In the genomic region with DNA sequence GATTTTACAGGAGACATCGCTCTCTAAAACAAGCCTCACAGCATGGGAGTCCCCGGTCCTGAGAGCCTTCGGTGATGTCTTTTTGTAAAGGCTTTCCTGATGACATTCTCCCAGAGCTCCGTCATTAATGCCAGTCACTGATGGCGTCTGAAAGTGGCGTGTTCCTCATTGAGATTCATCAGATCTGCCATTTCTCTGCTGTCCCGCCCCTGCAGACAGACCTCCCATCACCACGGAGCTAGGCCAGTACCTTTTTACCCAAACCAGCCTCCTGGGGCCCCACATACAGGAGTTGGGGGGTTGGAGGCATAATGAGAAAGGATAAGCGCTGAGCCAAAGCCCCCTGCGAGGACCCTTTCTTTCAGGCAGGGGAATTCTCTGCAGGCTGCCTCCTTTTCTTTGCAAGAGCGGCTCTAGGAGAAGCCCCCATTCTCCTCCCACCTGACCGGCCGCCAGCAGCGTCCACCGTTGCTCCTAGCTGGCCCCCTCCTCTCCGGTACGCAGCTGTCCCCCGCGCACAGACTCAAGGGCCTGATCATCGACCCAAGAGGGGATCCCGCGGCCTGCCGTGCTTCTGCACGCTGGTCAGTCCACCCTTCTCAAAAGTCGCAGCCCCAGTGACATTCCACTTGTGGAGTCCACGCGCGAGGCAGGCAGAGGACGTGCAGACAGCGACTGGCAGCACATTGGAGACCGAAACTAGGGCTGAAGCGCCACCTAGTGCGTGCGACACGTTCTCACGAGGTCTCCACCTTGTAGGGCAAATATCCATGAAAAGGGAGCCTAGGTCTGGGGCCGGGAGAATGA, we compare ENCODE assay signal across 8 mouse cellular contexts. TPM values are rescaled to one million over a fixed set of nuclear protein-coding genes. Genes with fewer than 3 reads are reported as not detected.
DNase-seq lines count a peak whose midpoint lies in the region; ATAC-seq and TF ChIP-seq lines count a peak whose summit lies in the region.

No protein-coding gene starts in this region.

- DNase-seq in 416B (ENCODE audit: low read depth), result peak; percentile 59
- peak; percentile 76 for DNase-seq in adrenal gland, adult 2 months
- DNase-seq in embryo, embryonic 11 days, result peak; percentile 91
- DNase-seq in heart, adult 8-10 months (ENCODE audit: low spot score), result peak; percentile 58
- peak; percentile 73 for DNase-seq in kidney, adult 9 months
- peak; percentile 73 for DNase-seq in liver, embryonic 11.5 days (ENCODE audit: low spot score)
- peak; percentile 66 for DNase-seq in splenic B cell, adult 2 months (ENCODE audit: low read depth, low spot score)

- under 1% methylated on average over 37 of the region's 37 CpGs for WGBS in liver, embryonic 11.5 days

- peak overlapping the region; percentile 4 for H3ac ChIP-seq in myocyte (ENCODE audit: control insufficient read depth, insufficient read length)

- peaks cover 65% of the 10 kb centered on the region for H3K27me3 ChIP-seq in liver, embryonic 11.5 days (replicated peaks; ENCODE audit: control insufficient read depth, insufficient read depth, low read length)
- peaks cover 36% of the 10 kb centered on the region for H3K27me3 ChIP-seq in myocyte (ENCODE audit: control insufficient read depth, insufficient read depth, insufficient read length)
- 0 out of 2 replicates have a peak, but pooled peaks cover 3% of the 10 kb centered on the region for H3K27me3 ChIP-seq in splenic B cell, adult 2 months (ENCODE audit: control insufficient read depth, insufficient read depth, low read length, poor library complexity, severe bottlenecking)

- peak overlapping the region; percentile 91 for H3K4me2 ChIP-seq in liver, embryonic 11.5 days
- peak overlapping the region; percentile 77 for H3K4me2 ChIP-seq in myocyte (ENCODE audit: low read depth)

- peak; percentile 76 for ATAC-seq in liver, embryonic 11.5 days (replicated peaks; ENCODE audit: low FRiP score)

- peaks cover 17% of the 10 kb centered on the region for H3K4me1 ChIP-seq in liver, embryonic 11.5 days (replicated peaks; ENCODE audit: control insufficient read depth, insufficient read depth, low read length)

- peak overlapping the region; percentile 48; the same call in 1 of the 2 replicates for H3K9ac ChIP-seq in liver, embryonic 11.5 days (ENCODE audit: low read depth, low read length)

- H3K9me3 ChIP-seq in liver, embryonic 11.5 days (ENCODE audit: control insufficient read depth, low read length), result no peaks in the 10 kb centered on the region

- H3K36me3 ChIP-seq in liver, embryonic 11.5 days (ENCODE audit: control insufficient read depth, insufficient read depth, low read length), result no peaks in the 10 kb centered on the region
- H3K36me3 ChIP-seq in myocyte (ENCODE audit: control insufficient read depth, insufficient read depth), result no peaks in the 10 kb centered on the region
- no peaks in the 10 kb centered on the region for H3K36me3 ChIP-seq in splenic B cell, adult 2 months (ENCODE audit: control insufficient read depth, insufficient read depth, low read length, poor library complexity, severe bottlenecking)

- peak; percentile 33 for TF ChIP-seq POLR2A in myocyte (IDR thresholded peaks at IDR 0.05; ENCODE audit: insufficient read length, low read depth)

- no peak overlapping the region for H3K27ac ChIP-seq in liver, embryonic 11.5 days (ENCODE audit: low read depth, low read length)

- H3K4me3 ChIP-seq in liver, embryonic 11.5 days (ENCODE audit: low read depth, low read length), result peak overlapping the region; percentile 54
- H3K4me3 ChIP-seq in myocyte, result peak overlapping the region; percentile 21

- no peaks in the 10 kb centered on the region for H3K79me2 ChIP-seq in myocyte (ENCODE audit: control insufficient read depth, insufficient read depth)

TF ChIP-seq in myocyte, 11 proteins besides CTCF, POLR2A, EP300 and RAD21:
- TF ChIP-seq MYOD1 (IDR thresholded peaks at IDR 0.05; ENCODE audit: control insufficient read depth in 1 of 3, insufficient read length in 2 of 3, low read depth in 2 of 3), result peak in 1 of 3 experiments; percentile 11
- TF ChIP-seq E2F4 (IDR thresholded peaks at IDR 0.05; ENCODE audit: insufficient read depth), result no peak
- TF ChIP-seq MYOG (IDR thresholded peaks at IDR 0.05; ENCODE audit: control insufficient read depth in 1 of 3, insufficient read depth in 1 of 3, insufficient read length in 2 of 3, low read depth in 2 of 3), result peak in 1 of 3 experiments; percentile 16
- TF ChIP-seq POLR2AphosphoS2 (IDR thresholded peaks at IDR 0.05; ENCODE audit: insufficient read length, low read depth), result no peak
- no peak for TF ChIP-seq USF1 (IDR thresholded peaks at IDR 0.05; ENCODE audit: low read depth)
- peak; percentile 17 for TF ChIP-seq SRF (IDR thresholded peaks at IDR 0.05; ENCODE audit: control insufficient read depth, insufficient read length, low read depth)
- TF ChIP-seq TCF3 (IDR thresholded peaks at IDR 0.05; ENCODE audit: insufficient read length, low read depth), result no peak
- TF ChIP-seq REST (IDR thresholded peaks at IDR 0.05; ENCODE audit: insufficient read depth, insufficient read length), result no peak

RNA-seq across cellular contexts. Expression of a gene that starts 0.8 kb away (rescaled TPM):
- under 1 TPM in 1 of 2 experiments, not detected in 1; 0.14 TPM for total RNA-seq in adrenal gland, adult 2 months (2021)
- 0.07 TPM in 1 of 2 replicates, not detected in the other for polyA plus RNA-seq in adrenal gland, adult 2 months (2012; rRNA removed)
- not detected for total RNA-seq in heart, adult 8-10 months (2022)
- polyA plus RNA-seq in liver, embryonic 11.5 days (2014; fragmentation: Nextera tagmentation; extraction: Ambion mirVana), result 0.12 and 0.43 TPM in 2 replicates
- not detected for polyA plus RNA-seq in myocyte (2012; fragmentation: generic; extraction: Trizol)

RNA-seq across cellular contexts. Expression of a gene that starts 19.4 kb away (rescaled TPM):
- 10 to 100 TPM; 20.5 to 27.0 TPM for total RNA-seq in adrenal gland, adult 2 months (2021)
- polyA plus RNA-seq in adrenal gland, adult 2 months (2012; rRNA removed), result 7.8 and 9.5 TPM in 2 replicates
- total RNA-seq in heart, adult 8-10 months (2022), result 10 to 100 TPM; 14.6 to 18.2 (median 17.4) TPM
- 16.2 and 20.9 TPM in 2 replicates for polyA plus RNA-seq in liver, embryonic 11.5 days (2014; fragmentation: Nextera tagmentation; extraction: Ambion mirVana)
- polyA plus RNA-seq in myocyte (2012; fragmentation: generic; extraction: Trizol), result 15.4 TPM

RNA-seq across cellular contexts. Expression of a gene that starts 44.2 kb away (rescaled TPM):
- total RNA-seq in adrenal gland, adult 2 months (2021), result 100 to 1,000 TPM; 105 to 244 TPM
- polyA plus RNA-seq in adrenal gland, adult 2 months (2012; rRNA removed), result 115 and 133 TPM in 2 replicates
- total RNA-seq in heart, adult 8-10 months (2022), result 10 to 100 TPM; 30.1 to 64.0 (median 45.1) TPM
- polyA plus RNA-seq in liver, embryonic 11.5 days (2014; fragmentation: Nextera tagmentation; extraction: Ambion mirVana), result 60.5 and 69.2 TPM in 2 replicates
- 36.6 TPM for polyA plus RNA-seq in myocyte (2012; fragmentation: generic; extraction: Trizol)

RNA-seq across cellular contexts. Expression of a gene that starts 48.3 kb away (rescaled TPM):
- not detected for total RNA-seq in adrenal gland, adult 2 months (2021)
- polyA plus RNA-seq in adrenal gland, adult 2 months (2012; rRNA removed), result not detected in 2 replicates
- total RNA-seq in heart, adult 8-10 months (2022), result not detected
- polyA plus RNA-seq in liver, embryonic 11.5 days (2014; fragmentation: Nextera tagmentation; extraction: Ambion mirVana), result not detected in 2 replicates
- polyA plus RNA-seq in myocyte (2012; fragmentation: generic; extraction: Trizol), result not detected

RNA-seq across cellular contexts. Expression of a gene that starts 57.6 kb away (rescaled TPM):
- total RNA-seq in adrenal gland, adult 2 months (2021), result under 1 TPM; 0.81 to 0.93 TPM
- 3.5 and 4.9 TPM in 2 replicates for polyA plus RNA-seq in adrenal gland, adult 2 months (2012; rRNA removed)
- not detected for total RNA-seq in heart, adult 8-10 months (2022)
- 0.21 and 0.35 TPM in 2 replicates for polyA plus RNA-seq in liver, embryonic 11.5 days (2014; fragmentation: Nextera tagmentation; extraction: Ambion mirVana)
- not detected for polyA plus RNA-seq in myocyte (2012; fragmentation: generic; extraction: Trizol)
